Mouse (Mus musculus): ENCODE measurements around the gene Cdr1. TPM values are rescaled to one million over a fixed set of nuclear protein-coding genes. Genes with fewer than 3 reads are reported as not detected.

Cdr1 gene
- not detected for total RNA-seq (2021)
- long read RNA-seq, experiment 1, result 0 reads
- long read RNA-seq, experiment 2, result 0 reads

DNA sequence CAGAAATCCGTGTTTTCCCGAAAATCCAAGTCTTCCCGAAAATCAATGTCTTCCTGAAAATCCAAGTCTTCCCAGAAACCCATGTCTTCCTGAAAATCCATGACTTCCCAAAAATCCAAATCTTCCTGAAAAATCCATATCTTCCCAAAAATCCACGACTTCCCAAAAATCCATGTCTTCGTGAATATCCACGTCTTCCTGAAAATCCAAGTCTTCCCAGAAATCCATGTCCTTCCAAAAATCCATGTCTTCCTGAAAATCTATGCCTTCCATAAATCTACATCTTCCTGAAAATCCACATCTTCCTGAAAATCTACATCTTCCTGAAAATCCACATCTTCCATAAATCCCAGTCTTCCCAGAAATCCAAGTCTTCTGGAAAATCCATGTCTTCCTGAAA is at the start of gene Cdr1:
Gene Cdr1 (minus strand): TSS at position 101 of the 400 bp plus-strand sequence.
- no peak for DNase-seq (ENCODE audit: low spot score in 2 of 2)

- no peak for DNase-seq (ENCODE audit: low spot score in 2 of 2)
Measured at GRCm38 (mm10) chrX:61185869-61186268, 511 bp upstream of the Cdr1 start.

DNA sequence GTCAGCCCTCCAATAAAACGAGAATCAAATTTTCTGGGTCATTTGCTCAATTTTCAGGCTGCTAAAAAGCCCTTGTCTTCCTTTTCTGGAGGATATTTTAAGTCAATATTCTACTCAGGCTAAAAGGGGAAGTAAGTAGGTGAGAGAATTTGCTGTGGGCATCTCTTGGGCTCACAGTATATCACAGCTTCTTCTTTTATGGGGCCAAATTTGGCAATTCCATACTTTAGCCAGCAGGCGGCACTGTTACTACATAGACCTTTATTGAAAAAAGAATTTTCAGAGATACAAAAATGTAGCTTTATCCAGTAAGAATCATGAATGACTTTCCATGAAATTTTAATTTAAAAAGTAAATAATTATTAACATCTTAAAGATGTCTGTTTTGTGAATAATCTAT is 18.8 kb downstream of the Cdr1 start:
- DNase-seq (ENCODE audit: low spot score in 2 of 2), result no peak

GRCm38 (mm10) chrX:61161249-61161648 is 24.1 kb downstream of the Cdr1 start:
- DNase-seq (ENCODE audit: low spot score in 2 of 2), result no peak

DNA sequence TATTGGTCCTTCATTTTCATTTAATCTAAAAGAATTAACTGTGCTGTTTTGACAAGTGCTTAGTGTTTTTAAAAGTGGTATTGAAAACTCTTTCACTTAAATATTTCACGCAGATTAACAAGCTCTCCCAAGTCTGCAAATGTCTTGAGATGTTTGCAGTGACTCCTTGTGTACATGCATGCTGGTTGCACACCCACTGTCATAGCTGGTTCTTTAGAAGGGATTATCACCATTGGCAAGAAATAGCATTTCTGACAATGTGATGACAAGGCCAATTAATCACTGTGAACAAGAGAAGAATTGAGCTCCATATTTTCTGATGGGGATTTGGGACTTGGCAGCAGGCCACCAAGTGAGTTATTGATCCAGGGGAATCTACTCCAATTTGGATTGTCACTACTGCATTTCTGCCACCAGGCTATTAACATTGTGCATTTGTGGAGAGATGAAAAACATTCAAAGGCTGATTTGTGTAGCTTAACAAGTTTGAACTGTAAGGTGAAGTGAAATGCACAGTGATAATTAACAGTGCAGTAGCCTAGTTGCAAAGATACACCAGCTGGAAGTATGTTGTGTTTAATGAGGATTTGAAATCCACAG is 30.6 kb downstream of the Cdr1 start:
- DNase-seq (ENCODE audit: low spot score in 2 of 2), result no peak

- DNase-seq (ENCODE audit: low spot score in 2 of 2), result no peak
Measured at GRCm38 (mm10) chrX:61154246-61154645, 31.1 kb downstream of the Cdr1 start.

DNA sequence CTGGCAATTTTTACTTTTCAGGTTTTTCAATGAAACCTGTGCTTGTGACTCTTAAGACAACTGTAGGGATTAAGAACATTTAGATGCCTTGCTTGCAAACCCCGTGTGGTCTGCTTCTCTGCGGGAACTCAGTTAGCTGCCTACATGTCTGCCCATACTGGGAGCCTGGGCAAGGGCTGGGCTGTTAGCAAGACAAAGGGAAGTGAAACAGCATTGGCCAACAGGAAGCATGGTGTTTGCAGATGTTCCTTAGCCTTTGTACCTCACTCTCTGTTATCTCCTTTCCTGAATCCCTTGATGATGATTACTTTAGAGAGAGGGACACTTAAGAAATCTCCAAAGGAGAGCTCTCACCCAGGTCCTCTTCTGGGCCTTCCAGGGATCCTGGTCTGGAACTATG is 38.8 kb downstream of the Cdr1 start:
- DNase-seq (ENCODE audit: low spot score in 2 of 2), result no peak

DNA sequence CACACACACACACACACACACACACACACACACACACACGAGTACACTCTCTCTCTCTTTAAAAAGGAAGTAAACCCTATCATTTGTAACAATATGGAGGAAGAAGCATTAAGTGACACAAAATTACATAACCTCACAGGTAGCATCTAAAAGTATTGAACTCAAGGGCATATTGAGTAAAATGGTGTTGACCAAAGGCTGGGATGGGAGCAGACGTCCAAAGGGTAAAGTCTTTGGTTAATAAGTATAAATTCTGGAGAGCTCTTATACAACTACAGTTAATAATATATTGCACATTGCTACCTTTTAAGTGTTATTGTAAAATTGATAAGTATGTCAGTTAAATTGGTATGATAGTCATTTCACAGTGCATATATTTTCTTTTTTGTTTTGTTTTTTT is 39.9 kb downstream of the Cdr1 start:
- no peak for DNase-seq (ENCODE audit: low spot score in 2 of 2)

- DNase-seq (ENCODE audit: low spot score in 2 of 2), result no peak
Measured at GRCm38 (mm10) chrX:61134592-61134991, 50.8 kb downstream of the Cdr1 start.

Small RNA genes within 50 kb of the gene (microRNA-seq; reads per million reads assigned to microRNA genes)
- not detected for gene Gm24396

All from gastrocnemius, postnatal 4 days (tissue).